Mouse (Mus musculus) CH12.LX (cell line): ENCODE measurements at regions not wholly inside any gene's neighbourhood (a gene's known extent, or its start where the extent isn't known, plus 50 kb on each side); places are given as distances from the start of the nearest gene placed in this dataset.

Source experiments
- DNase-seq: peaks from one replicate; pipeline ENCODE4 v3.0.0-alpha.2; 2013; ENCODE audit errors: extremely low read depth
- H3K27ac ChIP-seq: 2 replicates; pipeline ENCODE4 v1.5.1; 2012; ENCODE audit warnings: low read depth, mild to moderate bottlenecking, control low read depth, moderate library complexity; ENCODE audit not compliant: insufficient read depth
- H3K27me3 ChIP-seq: replicated peaks from 2 replicates; pipeline ENCODE3; 2012; ENCODE audit warnings: inconsistent platforms
- H3K36me3 ChIP-seq, 2 experiments: replicated peaks in 1 of 2; 2 replicates each; pipeline versions ENCODE3 to v1.6.1; 2012; ENCODE audit warnings: inconsistent platforms in 1 of 2, low read length in 1 of 2, mild to moderate bottlenecking in 1 of 2, mixed read lengths in 1 of 2, moderate library complexity in 1 of 2; ENCODE audit not compliant: control insufficient read depth in 1 of 2, insufficient read depth in 1 of 2
- H3K4me1 ChIP-seq, 2 experiments: 2 replicates each; pipeline ENCODE4 v1.6.1; 2012; ENCODE audit warnings: inconsistent platforms in 1 of 2, moderate library complexity in 1 of 2; ENCODE audit not compliant: insufficient read depth in 2 of 2, control insufficient read depth in 1 of 2
- H3K4me2 ChIP-seq: 2 replicates; pipeline ENCODE4 v1.6.1; 2012; ENCODE audit warnings: low read depth, mild to moderate bottlenecking, control low read depth; ENCODE audit not compliant: poor library complexity, insufficient read depth, severe bottlenecking
- H3K4me3 ChIP-seq, 3 experiments: fragments of 150-350 bp in 1 of 3; sonication (generic) in 1 of 3; replicated peaks in 1 of 3; 2 replicates each; pipeline versions ENCODE3 to v1.5.1; 2011 to 2012; ENCODE audit warnings: low read depth in 2 of 3, low read length in 2 of 3, mild to moderate bottlenecking in 2 of 3, moderate library complexity in 2 of 3, control low read depth in 1 of 3, improper control_type of control experiment in 1 of 3, inconsistent platforms in 1 of 3, mixed read lengths in 1 of 3; ENCODE audit not compliant: poor library complexity in 1 of 3
- H3K79me2 ChIP-seq: replicated peaks from 2 replicates; pipeline ENCODE4 v1.6.1; 2012; ENCODE audit warnings: mild to moderate bottlenecking, moderate library complexity; ENCODE audit not compliant: control insufficient read depth, poor library complexity, insufficient read depth, severe bottlenecking; ENCODE audit errors: extremely low read depth
- H3K9ac ChIP-seq: 2 replicates; pipeline ENCODE4 v1.6.1; 2012; ENCODE audit warnings: low read depth, mild to moderate bottlenecking, control low read depth, moderate library complexity; ENCODE audit not compliant: insufficient read depth
- H3K9me3 ChIP-seq: replicated peaks from 2 replicates; pipeline ENCODE3; 2012; ENCODE audit warnings: low read length, inconsistent platforms, mixed read lengths
- CHD2 ChIP-seq: IDR thresholded peaks from 2 replicates; pipeline ENCODE4 v1.6.1; 2011; ENCODE audit warnings: low read length, improper control_type of control experiment
- E2F4 ChIP-seq: IDR thresholded peaks from 2 replicates; pipeline ENCODE4 v1.6.1; 2011; ENCODE audit warnings: low read depth, low read length, improper control_type of control experiment; ENCODE audit not compliant: insufficient replicate concordance
- ETS1 ChIP-seq: conservative IDR thresholded peaks from 2 replicates; pipeline ENCODE4 v1.6.1; 2012; ENCODE audit warnings: low read depth, mild to moderate bottlenecking, inconsistent platforms, low read length, improper control_type of control experiment, moderate library complexity
- GABPA ChIP-seq: IDR thresholded peaks from 2 replicates; pipeline ENCODE4 v1.6.1; 2012; ENCODE audit warnings: low read depth, low read length, improper control_type of control experiment, inconsistent platforms; ENCODE audit not compliant: insufficient replicate concordance
- HCFC1 ChIP-seq: IDR thresholded peaks from 2 replicates; pipeline ENCODE4 v1.6.1; 2012; ENCODE audit warnings: low read depth, mild to moderate bottlenecking, inconsistent platforms, low read length, improper control_type of control experiment
- IRF4 ChIP-seq: IDR thresholded peaks from 2 replicates; pipeline ENCODE4 v1.6.1; 2014; ENCODE audit warnings: low read depth, mild to moderate bottlenecking, inconsistent platforms, low read length, improper control_type of control experiment
- JUN ChIP-seq: IDR thresholded peaks from 2 replicates; pipeline ENCODE4 v1.6.1; 2011; ENCODE audit warnings: low read depth, mild to moderate bottlenecking, low read length, improper control_type of control experiment, moderate library complexity; ENCODE audit not compliant: insufficient read depth
- JUND ChIP-seq: conservative IDR thresholded peaks from 2 replicates; pipeline ENCODE4 v1.6.1; 2011; ENCODE audit warnings: low read depth, low read length, improper control_type of control experiment
- MAFK ChIP-seq: IDR thresholded peaks from 2 replicates; pipeline ENCODE4 v1.6.1; 2011; ENCODE audit warnings: low read length, improper control_type of control experiment; ENCODE audit not compliant: insufficient replicate concordance
- MEF2A ChIP-seq: IDR thresholded peaks from 2 replicates; pipeline ENCODE4 v1.6.1; 2014; ENCODE audit warnings: low read depth, mild to moderate bottlenecking, inconsistent platforms, low read length, improper control_type of control experiment, borderline replicate concordance
- MXI1 ChIP-seq: IDR thresholded peaks from 2 replicates; pipeline ENCODE4 v1.6.1; 2011; ENCODE audit warnings: mild to moderate bottlenecking, low read depth, low read length, improper control_type of control experiment
- MYC ChIP-seq: IDR thresholded peaks from 2 replicates; pipeline ENCODE4 v1.6.1; 2011; ENCODE audit warnings: low read depth, mild to moderate bottlenecking, improper control_type of control experiment, low read length
- NELFE ChIP-seq: IDR thresholded peaks from 2 replicates; pipeline ENCODE4 v1.6.1; 2011; ENCODE audit warnings: low read depth, low read length, improper control_type of control experiment
- NRF1 ChIP-seq: IDR thresholded peaks from 2 replicates; pipeline ENCODE4 v1.6.1; 2014; ENCODE audit warnings: low read depth, mild to moderate bottlenecking, inconsistent platforms, low read length, improper control_type of control experiment, moderate library complexity
- POLR2A ChIP-seq: IDR thresholded peaks from 2 replicates; pipeline ENCODE4 v1.6.1; 2011; ENCODE audit warnings: low read depth, mild to moderate bottlenecking, improper control_type of control experiment, low read length
- RAD21 ChIP-seq: IDR thresholded peaks from 2 replicates; pipeline ENCODE4 v1.6.1; 2011; ENCODE audit warnings: low read depth, mild to moderate bottlenecking, low read length, improper control_type of control experiment, moderate library complexity
- SIN3A ChIP-seq: IDR thresholded peaks from 2 replicates; pipeline ENCODE4 v1.6.1; 2012; ENCODE audit warnings: low read length, improper control_type of control experiment, inconsistent platforms
- SMC3 ChIP-seq: IDR thresholded peaks from 2 replicates; pipeline ENCODE4 v1.6.1; 2011; ENCODE audit warnings: low read depth, low read length, improper control_type of control experiment
- TCF12 ChIP-seq: IDR thresholded peaks from 2 replicates; pipeline ENCODE4 v1.6.1; 2014; ENCODE audit warnings: low read depth, mild to moderate bottlenecking, inconsistent platforms, low read length, improper control_type of control experiment
- ZC3H11A ChIP-seq: IDR thresholded peaks from 2 replicates; pipeline ENCODE4 v1.6.1; 2012; ENCODE audit warnings: low read depth, mild to moderate bottlenecking, inconsistent platforms, low read length, improper control_type of control experiment
- ZKSCAN1 ChIP-seq: IDR thresholded peaks from 2 replicates; pipeline ENCODE4 v1.6.1; 2012; ENCODE audit warnings: low read depth, inconsistent platforms, low read length, improper control_type of control experiment, borderline replicate concordance
- ZNF384 ChIP-seq: IDR thresholded peaks from 2 replicates; pipeline ENCODE4 v1.6.1; 2012; ENCODE audit warnings: low read depth, low read length, improper control_type of control experiment, inconsistent platforms
- dilution Hi-C: fragments of 300-500 bp; cut with MboI; formaldehyde crosslinking; loops from 2 replicates; pipeline ENCODE4 v1.14.3; 2020; ENCODE audit warnings: low sequenced_read_pairs; ENCODE audit not compliant: extremely low pct_unique_long_range_greater_than_20kb, extremely low pct_ligation_motif_present
- in situ Hi-C: fragments of 300-500 bp; cut with MboI; formaldehyde crosslinking; loops from 3 replicates; pipeline ENCODE4 v1.14.3; 2019; ENCODE audit warnings: low sequenced_read_pairs, low pct_ligation_motif_present, low pct_unique_long_range_greater_than_20kb, mixed read lengths

DNA sequence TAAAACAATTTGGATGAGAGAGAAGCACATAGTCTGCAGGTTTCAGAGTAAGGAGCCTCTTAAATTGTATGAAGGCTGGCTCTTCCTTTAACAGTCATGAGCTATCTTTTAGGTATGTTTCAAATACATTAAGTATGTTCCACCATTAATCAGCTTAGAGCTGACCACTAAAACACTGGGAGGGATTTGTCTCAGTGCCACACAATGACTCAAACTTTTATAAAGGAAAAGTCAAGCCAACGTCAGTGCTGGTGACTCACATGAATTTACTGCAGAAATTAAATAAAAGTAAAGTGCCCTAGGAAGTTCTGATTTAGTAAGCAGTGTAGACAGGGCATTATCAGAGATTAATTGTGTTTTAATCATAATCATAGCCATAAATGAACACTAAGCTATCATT lies 118.6 kb upstream of the Nrp1 start:
- no peak for DNase-seq
- in situ Hi-C loops = no loop called here
- H3K36me3 ChIP-seq = no peaks in the 10 kb centered on the region
- H3K27me3 ChIP-seq = no peaks in the 10 kb centered on the region
- no peaks in the 10 kb centered on the region for H3K9me3 ChIP-seq
- dilution Hi-C loops = no loop called here
- H3K4me3 ChIP-seq = no peak overlapping the region
- TF ChIP-seq CHD2 (no peak), SMC3 (no peak), JUN (no peak), NELFE (no peak), SIN3A (no peak), RAD21 (no peak)
- H3K79me2 ChIP-seq = no peaks in the 10 kb centered on the region
- H3K4me2 ChIP-seq = no peak overlapping the region
- H3K4me1 ChIP-seq = no peaks in the 10 kb centered on the region; a peak in 1 of 4 replicates
- H3K9ac ChIP-seq = no peak overlapping the region
- H3K27ac ChIP-seq = no peak overlapping the region

DNA sequence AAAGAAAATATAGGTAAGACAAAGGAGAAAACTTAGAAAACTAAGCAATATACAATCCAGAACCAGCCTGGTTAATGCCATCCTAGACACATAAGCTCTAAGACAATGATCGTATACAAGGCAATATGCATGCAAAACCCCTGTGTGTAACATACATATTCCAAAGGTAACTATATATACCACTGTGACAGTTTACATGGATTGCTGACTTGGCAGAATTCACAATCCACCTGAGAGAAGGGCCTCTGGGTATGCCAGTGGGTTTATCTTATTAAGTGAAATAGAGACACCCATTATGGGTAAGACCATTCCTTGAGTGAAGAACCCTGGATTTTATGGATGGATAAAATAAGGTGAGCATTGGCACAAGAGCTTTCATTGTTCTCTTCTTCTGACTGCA lies 117.2 kb upstream of the Nrp1 start:
- Histone ChIP-seq H3K36me3 (no peaks in the 10 kb centered on the region), H3K79me2 (no peaks in the 10 kb centered on the region), H3K27ac (no peak overlapping the region)
- no peak for TF ChIP-seq MYC
- peak; percentile 79 for TF ChIP-seq MAFK
- TF ChIP-seq, all 38 proteins: peak for 1
- Histone ChIP-seq H3K9ac (no peak overlapping the region), H3K4me1 (no peaks in the 10 kb centered on the region), H3K27me3 (no peaks in the 10 kb centered on the region), H3K9me3 (no peaks in the 10 kb centered on the region), H3K4me3 (no peak overlapping the region), H3K4me2 (no peak overlapping the region)
- in situ Hi-C loops = no loop called here
- dilution Hi-C loops = no loop called here
- DNase-seq = no peak

DNA sequence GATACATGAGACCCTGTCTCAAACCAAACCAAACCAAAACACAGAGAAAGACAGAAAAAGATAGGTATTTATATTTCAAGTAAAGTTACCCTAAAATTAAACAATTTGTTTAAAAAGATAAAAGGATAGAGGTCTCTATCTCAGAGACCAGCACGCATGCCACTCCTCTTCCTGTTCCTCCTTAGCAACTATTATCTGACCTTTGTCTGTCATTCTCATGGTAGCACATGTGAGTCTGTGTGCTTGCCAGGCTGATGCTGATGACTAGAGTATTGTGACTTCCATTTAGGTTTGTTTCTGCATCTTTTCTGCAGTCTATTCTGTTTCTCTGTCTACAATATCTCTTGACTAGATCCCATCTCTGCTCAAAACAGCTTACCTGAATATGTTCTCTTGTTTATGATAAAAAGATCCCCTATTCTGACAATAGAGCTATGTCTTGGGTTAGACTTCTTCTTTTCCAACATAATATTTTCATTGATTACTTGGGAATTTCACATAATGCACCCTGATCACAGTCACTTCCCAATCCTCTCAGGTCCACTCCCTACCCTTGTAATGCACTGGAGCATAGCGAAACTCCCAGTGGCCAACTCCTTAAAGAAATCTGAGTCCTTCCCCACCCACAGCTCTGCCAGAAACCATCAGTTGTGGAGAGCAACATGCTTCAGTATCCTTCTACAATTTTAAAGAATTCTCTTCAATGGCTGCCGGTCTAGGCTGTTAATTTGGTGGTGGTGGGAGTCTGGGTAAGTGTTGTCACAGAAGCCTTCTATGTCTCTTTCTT lies 115.7 kb upstream of the Nrp1 start:
- Histone ChIP-seq H3K4me1 (no peaks in the 10 kb centered on the region), H3K9ac (no peak overlapping the region), H3K4me3 (no peak overlapping the region), H3K4me2 (no peak overlapping the region), H3K27me3 (no peaks in the 10 kb centered on the region), H3K36me3 (no peaks in the 10 kb centered on the region), H3K27ac (no peak overlapping the region), H3K79me2 (no peaks in the 10 kb centered on the region), H3K9me3 (no peaks in the 10 kb centered on the region)
- no peak for DNase-seq
- dilution Hi-C loops (no loop called here), in situ Hi-C loops (no loop called here)
- no peak for TF ChIP-seq NELFE
- no peak for TF ChIP-seq JUND
- TF ChIP-seq NRF1 = no peak
- TF ChIP-seq E2F4 = no peak
- TF ChIP-seq JUN = no peak
- TF ChIP-seq MEF2A = no peak
- TF ChIP-seq HCFC1 = no peak
- no peak for TF ChIP-seq RAD21
- no peak for TF ChIP-seq ZKSCAN1
- no peak for TF ChIP-seq POLR2A
- no peak for TF ChIP-seq ZC3H11A
- TF ChIP-seq ETS1 = no peak
- no peak for TF ChIP-seq ZNF384
- no peak for TF ChIP-seq GABPA
- no peak for TF ChIP-seq MAFK
- TF ChIP-seq IRF4 = no peak
- no peak for TF ChIP-seq TCF12
- TF ChIP-seq MXI1 = no peak
